ENCODE assay signal across 12 mouse cellular contexts in genomic region chr16:33587283-33588127, GRCm38 (mm10).
DNase-seq lines count a peak whose midpoint lies in the region; ATAC-seq lines count a peak whose summit lies in the region.
"Had no signal": no experiment of that assay in that cellular context is flagged by ENCODE, and none has a peak within 500 bp of the region (broad histone marks: within the 10 kb centered on the region; RNA-seq: fewer than 3 reads in every experiment).

No protein-coding gene starts in this region.

- no peak for ATAC-seq in heart, embryonic 12.5 days (ENCODE audit: insufficient number of reproducible peaks, low FRiP score)
- ATAC-seq in cerebellum, adult (ENCODE audit: insufficient number of reproducible peaks, low FRiP score, low TSS enrichment) = no peak

- 82% methylated on average over 16 of the region's 16 CpGs for WGBS in heart, embryonic 12.5 days

- H3K36me3 ChIP-seq in heart, embryonic 12.5 days = no peaks in the 10 kb centered on the region

- H3K9ac ChIP-seq in heart, embryonic 12.5 days = no peak overlapping the region

- no peaks in the 10 kb centered on the region for H3K27me3 ChIP-seq in heart, embryonic 12.5 days (replicated peaks)
- H3K27me3 ChIP-seq: CH12.LX had no signal

- H3K9me3 ChIP-seq in heart, embryonic 12.5 days (replicated peaks) = no peaks in the 10 kb centered on the region

- intact Hi-C loops in gastrocnemius, postnatal 14 days (cut with DNase I; ENCODE audit: low total_unique reads) = no loop called here

- no peak overlapping the region for H3K4me3 ChIP-seq in heart, embryonic 12.5 days
- H3K4me3 ChIP-seq: erythroblast, embryonic 14.5 days; myocyte had no signal

- peaks cover 39% of the 10 kb centered on the region for H3K4me1 ChIP-seq in heart, embryonic 12.5 days (replicated peaks)

- no peak overlapping the region for H3K4me2 ChIP-seq in heart, embryonic 12.5 days

- peak; percentile 74 to 88 for DNase-seq in heart, adult 18-20 months
- DNase-seq in gastrocnemius, postnatal 14 days = peak; percentile 82
- DNase-seq in kidney, adult 8-10 months = peak; percentile 7 to 34
- peak; percentile 63 for DNase-seq in lung, postnatal 14 days
- no peak for DNase-seq in retina, embryonic 14.5 days (ENCODE audit: low spot score)
- no peak for DNase-seq in cerebellum, postnatal 25 days
- DNase-seq: thymus, adult 2 months had no signal

- H3K27ac ChIP-seq in heart, embryonic 12.5 days (ENCODE audit: poor library complexity, severe bottlenecking) = no peak overlapping the region

Comparison
In these comparisons a context has a peak if more than half of its experiments do, and no peak if none do; other contexts are left out.
1. DNase-seq: peak in heart, adult 18-20 months (2 of 2), gastrocnemius, postnatal 14 days (single experiment), kidney, adult 8-10 months (2 of 2) and lung, postnatal 14 days (single experiment); none in retina, embryonic 14.5 days (single experiment) and cerebellum, postnatal 25 days (0 of 2).